Mouse (Mus musculus) midbrain, embryonic 11.5 days (tissue): ENCODE measurements around the gene Gm13762. TPM values are rescaled to one million over a fixed set of nuclear protein-coding genes. Genes with fewer than 3 reads are reported as not detected.
"Not testable (repeated sequence)": the region's sequence is repeated elsewhere in the genome, so short reads cannot be mapped to it uniquely, and the experiment has no call there.

Experiments
- ATAC-seq: fragments of 200-750 bp; cut with Nextera tagmentation; 2 replicates; pipeline ENCODE4 v1.8.0; 2017; ENCODE audit warnings: moderate TSS enrichment, moderate library complexity; ENCODE audit not compliant: low FRiP score
- DNase-seq: peaks from one replicate; pipeline ENCODE4 v3.0.0; 2015; ENCODE audit warnings: low spot score; ENCODE audit errors: missing footprints
- H3K27ac ChIP-seq: fragments of 300-500 bp; sonication (generic); 2 replicates; pipeline ENCODE4 v1.5.1; 2014; ENCODE audit warnings: low read depth, low read length
- H3K27me3 ChIP-seq: fragments of 300-500 bp; sonication (generic); 2 replicates; pipeline ENCODE4 v1.6.1; 2014; ENCODE audit warnings: mild to moderate bottlenecking, low read length, moderate library complexity, mixed read lengths; ENCODE audit not compliant: control insufficient read depth, insufficient read depth
- H3K36me3 ChIP-seq: fragments of 300-500 bp; sonication (generic); 2 replicates; pipeline ENCODE4 v1.6.1; 2014; ENCODE audit warnings: mild to moderate bottlenecking, low read length, moderate library complexity, mixed read lengths; ENCODE audit not compliant: control insufficient read depth, insufficient read depth
- H3K4me1 ChIP-seq: fragments of 300-500 bp; sonication (generic); 2 replicates; pipeline ENCODE4 v1.6.1; 2014; ENCODE audit warnings: low read length; ENCODE audit not compliant: control insufficient read depth, insufficient read depth
- H3K4me2 ChIP-seq: fragments of 300-500 bp; sonication (generic); 2 replicates; pipeline ENCODE4 v1.6.1; 2014; ENCODE audit warnings: mild to moderate bottlenecking, moderate library complexity
- H3K4me3 ChIP-seq: fragments of 300-500 bp; sonication (generic); 2 replicates; pipeline ENCODE4 v1.5.1; 2014; ENCODE audit warnings: low read depth, low read length
- H3K9ac ChIP-seq: fragments of 300-500 bp; sonication (generic); 2 replicates; pipeline ENCODE4 v1.6.1; 2014; ENCODE audit warnings: low read length
- H3K9me3 ChIP-seq: fragments of 300-500 bp; sonication (generic); 2 replicates; pipeline ENCODE4 v1.6.1; 2016; ENCODE audit warnings: low read length; ENCODE audit not compliant: control insufficient read depth
- WGBS: fragments of 180-500 bp; shearing (Covaris S2); extraction: QIAGEN DNeasy Blood & Tissue Kit; methylation state at CpG from one replicate; pipeline ENCODE4 v1.1.7; 2014; 5-methylcytosine and 5-hydroxymethylcytosine counted together
- polyA plus RNA-seq: library from polyadenylated mRNA; unstranded; fragments of >200 nt; fragmentation: Nextera tagmentation; extraction: Ambion mirVana; gene quantifications from 2 replicates; pipeline ENCODE4 v1.2.1, GENCODE M21; 2014

Gene Gm13762
- polyA plus RNA-seq, result not detected in 2 replicates

GRCm38 (mm10) chr2:88980181-88980580, at the start of gene Gm13762:
Gene Gm13762, minus strand, starts transcription at chr2:88980281.
- WGBS, result 81% methylated on average over 1 of the region's 1 CpGs
- ATAC-seq, result no peak

GRCm38 (mm10) chr2:89021436-89021835, 41.4 kb upstream of the Gm13762 start:
- not testable (repeated sequence) for H3K4me3 ChIP-seq, DNase-seq, H3K9ac ChIP-seq, H3K9me3 ChIP-seq, H3K4me2 ChIP-seq, H3K27ac ChIP-seq, H3K27me3 ChIP-seq, H3K4me1 ChIP-seq, ATAC-seq, H3K36me3 ChIP-seq
- WGBS, result 68% methylated on average over 3 of the region's 3 CpGs

More at GRCm38 (mm10) chr2:88980181-88980580, at the start of gene Gm13762:
- no peaks in the 10 kb centered on the region for H3K4me1 ChIP-seq
- no peaks in the 10 kb centered on the region for H3K9me3 ChIP-seq
- no peak within 1 kb of the TSS for H3K27ac ChIP-seq
- no peak within 1 kb of the TSS for H3K4me3 ChIP-seq
- H3K27me3 ChIP-seq, result no peaks in the 10 kb centered on the region
- no peak for DNase-seq
- H3K36me3 ChIP-seq, result no peaks in the 10 kb centered on the region
- H3K9ac ChIP-seq, result no peak within 1 kb of the TSS
- H3K4me2 ChIP-seq, result no peak within 1 kb of the TSS

- no peaks in the 10 kb centered on the region for H3K4me1 ChIP-seq
- H3K27me3 ChIP-seq, result no peaks in the 10 kb centered on the region
- ATAC-seq (no peak), DNase-seq (no peak)
- H3K9ac ChIP-seq, result no peak within 1 kb of the TSS
- H3K4me2 ChIP-seq, result no peak within 1 kb of the TSS
- H3K4me3 ChIP-seq, result no peak within 1 kb of the TSS
- WGBS, result 87% methylated on average over 1 of the region's 1 CpGs
- no peak within 1 kb of the TSS for H3K27ac ChIP-seq
- no peaks in the 10 kb centered on the region for H3K9me3 ChIP-seq
- H3K36me3 ChIP-seq, result no peaks in the 10 kb centered on the region
Measured at GRCm38 (mm10) chr2:89018240-89018639, 38.2 kb upstream of the Gm13762 start, which contains the start of gene Olfr1216. Gene Olfr1216, minus strand, starts transcription at chr2:89018340.

DNA sequence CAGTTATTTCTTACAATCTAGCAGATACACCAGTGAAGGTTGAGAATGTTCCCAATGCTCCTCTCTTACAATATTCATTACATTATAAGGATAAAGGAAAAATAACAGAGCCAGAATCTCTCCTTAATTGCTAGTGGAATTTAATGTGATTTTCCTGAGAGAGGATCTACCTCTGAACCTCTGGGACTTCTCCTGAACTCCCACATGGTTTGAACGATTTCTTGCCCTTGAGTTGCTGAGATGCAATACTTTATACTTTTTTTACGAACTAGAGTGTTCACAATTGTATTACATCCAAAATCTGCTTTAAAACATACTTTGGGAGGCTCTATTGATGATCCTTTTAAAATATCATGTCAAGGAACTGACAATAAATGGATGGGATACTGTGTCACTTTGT, 26.8 kb upstream of the Gm13762 start, which contains the start of gene Olfr1215:
Gene Olfr1215, minus strand, starts transcription at position 101 of the 400 bp plus-strand sequence.
- no peak for DNase-seq
- no peaks in the 10 kb centered on the region for H3K9me3 ChIP-seq
- WGBS, result 73% methylated on average over 2 of the region's 2 CpGs
- no peaks in the 10 kb centered on the region for H3K27me3 ChIP-seq
- H3K4me3 ChIP-seq, result no peak within 1 kb of the TSS
- H3K9ac ChIP-seq, result no peak within 1 kb of the TSS
- no peak within 1 kb of the TSS for H3K27ac ChIP-seq
- H3K4me2 ChIP-seq, result no peak within 1 kb of the TSS
- no peaks in the 10 kb centered on the region for H3K4me1 ChIP-seq
- ATAC-seq, result no peak
- H3K36me3 ChIP-seq, result no peaks in the 10 kb centered on the region

GRCm38 (mm10) chr2:88992553-88992952, 12.5 kb upstream of the Gm13762 start, which contains the start of gene Olfr1214:
Gene Olfr1214, minus strand, starts transcription at chr2:88992653.
- Histone ChIP-seq H3K4me1 (no peaks in the 10 kb centered on the region), H3K36me3 (no peaks in the 10 kb centered on the region), H3K4me3 (no peak within 1 kb of the TSS), H3K27me3 (no peaks in the 10 kb centered on the region), H3K27ac (no peak within 1 kb of the TSS), H3K9ac (no peak within 1 kb of the TSS), H3K9me3 (no peaks in the 10 kb centered on the region), H3K4me2 (no peak within 1 kb of the TSS)
- WGBS, result 90% methylated on average over 1 of the region's 1 CpGs
- ATAC-seq, result no peak
- DNase-seq, result no peak

- H3K27me3 ChIP-seq, result no peaks in the 10 kb centered on the region
- no peaks in the 10 kb centered on the region for H3K9me3 ChIP-seq
- no peak within 1 kb of the TSS for H3K27ac ChIP-seq
- H3K36me3 ChIP-seq, result no peaks in the 10 kb centered on the region
- H3K9ac ChIP-seq, result no peak within 1 kb of the TSS
- H3K4me1 ChIP-seq, result no peaks in the 10 kb centered on the region
- H3K4me2 ChIP-seq, result no peak within 1 kb of the TSS
- H3K4me3 ChIP-seq, result no peak within 1 kb of the TSS
- ATAC-seq, result no peak
- no peak for DNase-seq
Measured at GRCm38 (mm10) chr2:88953669-88954068, 26.4 kb downstream of the Gm13762 start, which contains the start of gene Olfr1212. Gene Olfr1212, plus strand, starts transcription at chr2:88953969.

GRCm38 (mm10) chr2:88938011-88938410, 42.1 kb downstream of the Gm13762 start, which contains the start of gene Olfr1211:
Gene Olfr1211, minus strand, starts transcription at chr2:88938111.
- Histone ChIP-seq H3K4me1 (no peaks in the 10 kb centered on the region), H3K9me3 (no peaks in the 10 kb centered on the region), H3K4me2 (no peak within 1 kb of the TSS), H3K4me3 (no peak within 1 kb of the TSS), H3K27me3 (no peaks in the 10 kb centered on the region), H3K27ac (no peak within 1 kb of the TSS), H3K36me3 (no peaks in the 10 kb centered on the region), H3K9ac (no peak within 1 kb of the TSS)
- WGBS, result 87% methylated on average over 1 of the region's 1 CpGs
- no peak for DNase-seq
- no peak for ATAC-seq

Other genes starting within 250 kb of the Gm13762 start
- not detected in 2 replicates for gene Olfr1197, start 247.9 kb downstream of the Gm13762 start, polyA plus RNA-seq
- not detected in 2 replicates for gene Olfr1198, start 228.9 kb downstream of the Gm13762 start, polyA plus RNA-seq
- gene Olfr1199, start 219.8 kb downstream of the Gm13762 start, polyA plus RNA-seq, result not detected in 2 replicates
- gene Olfr1200, start 209.8 kb downstream of the Gm13762 start, polyA plus RNA-seq, result not detected in 2 replicates
- not detected in 2 replicates for gene Olfr1201, start 187.2 kb downstream of the Gm13762 start, polyA plus RNA-seq
- not detected in 2 replicates for gene Olfr1202, start 165.8 kb downstream of the Gm13762 start, polyA plus RNA-seq
- not detected in 2 replicates for gene Olfr1205, start 150.5 kb downstream of the Gm13762 start, polyA plus RNA-seq
- not detected in 2 replicates for gene Olfr1204, start 131.0 kb downstream of the Gm13762 start, polyA plus RNA-seq
- gene Olfr1206, start 117.0 kb downstream of the Gm13762 start, polyA plus RNA-seq, result not detected in 2 replicates
- gene Olfr1208, start 78.0 kb downstream of the Gm13762 start, polyA plus RNA-seq, result not detected in 2 replicates
- not detected in 2 replicates for gene Olfr1209, start 65.1 kb downstream of the Gm13762 start, polyA plus RNA-seq
- gene Olfr1211, start 42.2 kb downstream of the Gm13762 start, polyA plus RNA-seq, result not detected in 2 replicates
- gene Olfr1212, start 26.3 kb downstream of the Gm13762 start, polyA plus RNA-seq, result not detected in 2 replicates
- not detected in 2 replicates for gene Olfr1214, start 12.4 kb upstream of the Gm13762 start, polyA plus RNA-seq
- gene Olfr1215, start 26.7 kb upstream of the Gm13762 start, polyA plus RNA-seq, result not detected in 2 replicates
- not detected in 2 replicates for gene Olfr1216, start 38.1 kb upstream of the Gm13762 start, polyA plus RNA-seq
- not detected in 2 replicates for gene Olfr1217, start 51.8 kb upstream of the Gm13762 start, polyA plus RNA-seq
- not detected in 2 replicates for gene Olfr1218, start 80.9 kb upstream of the Gm13762 start, polyA plus RNA-seq
- not detected in 2 replicates for gene Olfr1219, start 103.2 kb upstream of the Gm13762 start, polyA plus RNA-seq
- not detected in 2 replicates for gene Olfr1220, start 126.6 kb upstream of the Gm13762 start, polyA plus RNA-seq
- not detected in 2 replicates for gene Olfr1221, start 137.0 kb upstream of the Gm13762 start, polyA plus RNA-seq
- gene Olfr1222, start 152.8 kb upstream of the Gm13762 start, polyA plus RNA-seq, result not detected in 2 replicates
- not detected in 2 replicates for gene Olfr1223, start 171.3 kb upstream of the Gm13762 start, polyA plus RNA-seq
- not detected in 2 replicates for gene Olfr1224-ps1, start 183.8 kb upstream of the Gm13762 start, polyA plus RNA-seq
- gene Olfr1225, start 194.4 kb upstream of the Gm13762 start, polyA plus RNA-seq, result not detected in 2 replicates
- gene Olfr1226, start 219.8 kb upstream of the Gm13762 start, polyA plus RNA-seq, result not detected in 2 replicates